Mouse (Mus musculus): ENCODE data around the gene Eef1a1.
"Not testable (repeated sequence)": the region's sequence is repeated elsewhere in the genome, so short reads cannot be mapped to it uniquely, and the experiment has no call there.

The Eef1a1 gene

GRCm38 (mm10) chr9:78488890-78489420, at the start of gene Eef1a1:
Eef1a1 (minus strand) TSS chr9:78489151.
- no peak for DNase-seq (ENCODE audit: low read depth, low spot score)

- DNase-seq (ENCODE audit: low read depth, low spot score): no peak
These were observed 49.5 kb upstream of the Eef1a1 start for GRCm38 (mm10) chr9:78538421-78538820.

- DNase-seq (ENCODE audit: low read depth, low spot score): no peak
These were observed 48.4 kb upstream of the Eef1a1 start for GRCm38 (mm10) chr9:78537154-78537873.

GRCm38 (mm10) chr9:78534606-78535005, 45.7 kb upstream of the Eef1a1 start:
- no peak for DNase-seq (ENCODE audit: low read depth, low spot score)

GRCm38 (mm10) chr9:78533296-78533935, 44.5 kb upstream of the Eef1a1 start:
- no peak for DNase-seq (ENCODE audit: low read depth, low spot score)

GRCm38 (mm10) chr9:78532341-78532819, 43.4 kb upstream of the Eef1a1 start:
- no peak for DNase-seq (ENCODE audit: low read depth, low spot score)

- DNase-seq (ENCODE audit: low read depth, low spot score): no peak
These were observed 42.9 kb upstream of the Eef1a1 start for GRCm38 (mm10) chr9:78531816-78532215.

GRCm38 (mm10) chr9:78527767-78528381, 38.9 kb upstream of the Eef1a1 start:
- peak; percentile 84 for DNase-seq (ENCODE audit: low read depth, low spot score)

GRCm38 (mm10) chr9:78527301-78527761, 38.4 kb upstream of the Eef1a1 start:
- DNase-seq (ENCODE audit: low read depth, low spot score): peak; percentile 85

- DNase-seq (ENCODE audit: low read depth, low spot score): no peak
These were observed 37.3 kb upstream of the Eef1a1 start for GRCm38 (mm10) chr9:78526206-78526605.

- no peak for DNase-seq (ENCODE audit: low read depth, low spot score)
These were observed 36.6 kb upstream of the Eef1a1 start for GRCm38 (mm10) chr9:78525451-78526135.

GRCm38 (mm10) chr9:78521689-78522088, 32.7 kb upstream of the Eef1a1 start:
- DNase-seq (ENCODE audit: low read depth, low spot score): peak; percentile 46

- DNase-seq (ENCODE audit: low read depth, low spot score): peak; percentile 67
These were observed 32.0 kb upstream of the Eef1a1 start for GRCm38 (mm10) chr9:78520780-78521601.

- peak; percentile 96 for DNase-seq (ENCODE audit: low read depth, low spot score)
These were observed 31.3 kb upstream of the Eef1a1 start for GRCm38 (mm10) chr9:78520127-78520779.

GRCm38 (mm10) chr9:78517237-78517636, 28.3 kb upstream of the Eef1a1 start:
- not testable (repeated sequence) for DNase-seq (ENCODE audit: low read depth, low spot score)

GRCm38 (mm10) chr9:78516125-78516524, 27.2 kb upstream of the Eef1a1 start:
- no peak for DNase-seq (ENCODE audit: low read depth, low spot score)

GRCm38 (mm10) chr9:78514681-78515080, 25.7 kb upstream of the Eef1a1 start:
- DNase-seq (ENCODE audit: low read depth, low spot score): no peak

- no peak for DNase-seq (ENCODE audit: low read depth, low spot score)
These were observed 25.0 kb upstream of the Eef1a1 start for GRCm38 (mm10) chr9:78513776-78514500.

GRCm38 (mm10) chr9:78511705-78512104, 22.8 kb upstream of the Eef1a1 start:
- DNase-seq (ENCODE audit: low read depth, low spot score): no peak
